Mouse (Mus musculus) liver, embryonic 13.5 days (tissue): ENCODE data around the gene Plcb1. TPM values are rescaled to one million over a fixed set of nuclear protein-coding genes. Genes with fewer than 3 reads are reported as not detected.
A peak's percentile ranks its signal among the peaks of the same experiment; 100 is the strongest.

Source experiments
- ATAC-seq: fragments of 200-750 bp; cut with Nextera tagmentation; 2 replicates; pipeline ENCODE4 v1.8.0; 2017; ENCODE audit warnings: low read depth, mild to moderate bottlenecking, moderate number of reproducible peaks, moderate library complexity
- DNase-seq: peaks from one replicate; pipeline ENCODE4 v3.0.0; 2022
- H3K27ac ChIP-seq: fragments of 300-500 bp; sonication (generic); 2 replicates; pipeline ENCODE4 v1.5.1; 2015; ENCODE audit warnings: moderate library complexity, mild to moderate bottlenecking, inconsistent platforms
- H3K27me3 ChIP-seq: fragments of 300-500 bp; sonication (generic); 2 replicates; pipeline ENCODE4 v1.6.1; 2015; ENCODE audit warnings: mild to moderate bottlenecking, inconsistent platforms
- H3K36me3 ChIP-seq: fragments of 300-500 bp; sonication (generic); 2 replicates; pipeline ENCODE4 v1.6.1; 2015; ENCODE audit warnings: mild to moderate bottlenecking, inconsistent platforms
- H3K4me1 ChIP-seq: fragments of 300-500 bp; sonication (generic); replicated peaks from 2 replicates; pipeline ENCODE4 v1.6.1; 2015; ENCODE audit warnings: inconsistent platforms
- H3K4me2 ChIP-seq: fragments of 300-500 bp; sonication (generic); 2 replicates; pipeline ENCODE4 v1.6.1; 2015; ENCODE audit warnings: inconsistent platforms, mild to moderate bottlenecking, moderate library complexity
- H3K4me3 ChIP-seq: fragments of 300-500 bp; sonication (generic); replicated peaks from 2 replicates; pipeline ENCODE4 v1.5.1; 2015; ENCODE audit warnings: mild to moderate bottlenecking, inconsistent platforms
- H3K9ac ChIP-seq: fragments of 300-500 bp; sonication (generic); 2 replicates; pipeline ENCODE4 v1.6.1; 2015; ENCODE audit warnings: mild to moderate bottlenecking, inconsistent platforms
- H3K9me3 ChIP-seq: fragments of 300-500 bp; sonication (generic); replicated peaks from 2 replicates; pipeline ENCODE4 v1.6.1; 2016; ENCODE audit warnings: inconsistent platforms
- WGBS: fragments of 180-500 bp; shearing (Covaris S2); methylation state at CpG from one replicate; pipeline ENCODE4 v1.1.7; 2015; ENCODE audit not compliant: insufficient replicate concordance; 5-methylcytosine and 5-hydroxymethylcytosine counted together
- polyA plus RNA-seq: library from polyadenylated mRNA; unstranded; fragments of >200 nt; fragmentation: Nextera tagmentation; extraction: Ambion mirVana; gene quantifications from 2 replicates; pipeline ENCODE4 v1.2.1, GENCODE M21; 2015

Plcb1 gene
- polyA plus RNA-seq, 1 experiment from 2014 or later: 2.4 TPM

GRCm38 (mm10) chr2:135399760-135400159, 613.9 kb downstream of the Plcb1 start:
- H3K27ac ChIP-seq: no peak overlapping the region
- H3K9ac ChIP-seq: no peak overlapping the region
- H3K4me1 ChIP-seq: no peaks in the 10 kb centered on the region
- no peak overlapping the region for H3K4me3 ChIP-seq
- DNase-seq: no peak
- no peaks in the 10 kb centered on the region for H3K27me3 ChIP-seq
- ATAC-seq: no peak
- no peaks in the 10 kb centered on the region for H3K36me3 ChIP-seq
- no peaks in the 10 kb centered on the region for H3K9me3 ChIP-seq
- H3K4me2 ChIP-seq: no peak overlapping the region
- 69% methylated on average over 6 of the region's 6 CpGs for WGBS

GRCm38 (mm10) chr2:135402916-135403315, 617.0 kb downstream of the Plcb1 start:
- no peaks in the 10 kb centered on the region for H3K4me1 ChIP-seq
- no peak overlapping the region for H3K9ac ChIP-seq
- H3K9me3 ChIP-seq: no peaks in the 10 kb centered on the region
- no peak overlapping the region for H3K4me3 ChIP-seq
- no peak overlapping the region for H3K27ac ChIP-seq
- 33% methylated on average over 1 of the region's 1 CpGs for WGBS
- no peak overlapping the region for H3K4me2 ChIP-seq
- H3K27me3 ChIP-seq: no peaks in the 10 kb centered on the region
- no peaks in the 10 kb centered on the region for H3K36me3 ChIP-seq
- DNase-seq: no peak
- ATAC-seq: no peak

GRCm38 (mm10) chr2:135403344-135403743, 617.5 kb downstream of the Plcb1 start:
- DNase-seq (no peak), ATAC-seq (no peak)
- 70% methylated on average over 6 of the region's 6 CpGs for WGBS
- Histone ChIP-seq H3K4me1 (no peaks in the 10 kb centered on the region), H3K4me3 (no peak overlapping the region), H3K9ac (no peak overlapping the region), H3K27ac (no peak overlapping the region), H3K36me3 (no peaks in the 10 kb centered on the region), H3K4me2 (no peak overlapping the region), H3K27me3 (no peaks in the 10 kb centered on the region), H3K9me3 (no peaks in the 10 kb centered on the region)

- no peak for DNase-seq
- WGBS: 67% methylated on average over 1 of the region's 1 CpGs
Observed at GRCm38 (mm10) chr2:135404095-135404494, 618.2 kb downstream of the Plcb1 start.

GRCm38 (mm10) chr2:135409418-135410097, 623.7 kb downstream of the Plcb1 start:
- Histone ChIP-seq H3K9me3 (no peaks in the 10 kb centered on the region), H3K4me3 (no peak overlapping the region), H3K4me1 (no peaks in the 10 kb centered on the region), H3K36me3 (no peaks in the 10 kb centered on the region), H3K27me3 (no peaks in the 10 kb centered on the region), H3K27ac (no peak overlapping the region), H3K4me2 (no peak overlapping the region), H3K9ac (no peak overlapping the region)
- DNase-seq: no peak
- ATAC-seq: no peak
- 60% methylated on average over 5 of the region's 5 CpGs for WGBS

More at GRCm38 (mm10) chr2:135404095-135404494, 618.2 kb downstream of the Plcb1 start:
- H3K27ac ChIP-seq: no peak overlapping the region
- no peak overlapping the region for H3K4me3 ChIP-seq
- H3K27me3 ChIP-seq: no peaks in the 10 kb centered on the region
- no peaks in the 10 kb centered on the region for H3K36me3 ChIP-seq
- no peaks in the 10 kb centered on the region for H3K4me1 ChIP-seq
- no peak for ATAC-seq
- H3K4me2 ChIP-seq: no peak overlapping the region
- no peaks in the 10 kb centered on the region for H3K9me3 ChIP-seq
- H3K9ac ChIP-seq: no peak overlapping the region

- ATAC-seq (no peak), DNase-seq (no peak)
- Histone ChIP-seq H3K4me1 (no peaks in the 10 kb centered on the region), H3K27me3 (no peaks in the 10 kb centered on the region), H3K4me2 (no peak overlapping the region), H3K27ac (no peak overlapping the region), H3K9me3 (no peaks in the 10 kb centered on the region), H3K9ac (no peak overlapping the region), H3K4me3 (no peak overlapping the region), H3K36me3 (no peaks in the 10 kb centered on the region)
- WGBS: 27% methylated on average over 2 of the region's 2 CpGs
Observed at GRCm38 (mm10) chr2:135411675-135412074, 625.8 kb downstream of the Plcb1 start.

GRCm38 (mm10) chr2:135415137-135415536, 629.3 kb downstream of the Plcb1 start:
- Histone ChIP-seq H3K4me3 (no peak overlapping the region), H3K27me3 (no peaks in the 10 kb centered on the region), H3K27ac (no peak overlapping the region), H3K9me3 (no peaks in the 10 kb centered on the region), H3K4me2 (no peak overlapping the region), H3K4me1 (no peaks in the 10 kb centered on the region), H3K36me3 (no peaks in the 10 kb centered on the region), H3K9ac (no peak overlapping the region)
- DNase-seq (no peak), ATAC-seq (no peak)
- WGBS: 43% methylated on average over 4 of the region's 4 CpGs

- Histone ChIP-seq H3K4me2 (no peak overlapping the region), H3K27me3 (no peaks in the 10 kb centered on the region), H3K9ac (no peak overlapping the region), H3K4me3 (no peak overlapping the region), H3K27ac (no peak overlapping the region), H3K4me1 (no peaks in the 10 kb centered on the region), H3K9me3 (no peaks in the 10 kb centered on the region), H3K36me3 (no peaks in the 10 kb centered on the region)
- DNase-seq (no peak), ATAC-seq (no peak)
- WGBS: 67% methylated on average over 5 of the region's 5 CpGs
Observed at GRCm38 (mm10) chr2:135419301-135419700, 633.4 kb downstream of the Plcb1 start.

- H3K27ac ChIP-seq: no peak overlapping the region
- WGBS: 69% methylated on average over 5 of the region's 5 CpGs
Observed at GRCm38 (mm10) chr2:135434947-135435515, 649.2 kb downstream of the Plcb1 start.

GRCm38 (mm10) chr2:135439034-135439433, 653.2 kb downstream of the Plcb1 start:
- ATAC-seq: no peak
- Histone ChIP-seq H3K27ac (no peak overlapping the region), H3K4me1 (peaks cover 4% of the 10 kb centered on the region), H3K4me3 (no peak overlapping the region), H3K27me3 (no peaks in the 10 kb centered on the region), H3K9me3 (no peaks in the 10 kb centered on the region), H3K4me2 (no peak overlapping the region), H3K9ac (no peak overlapping the region), H3K36me3 (no peaks in the 10 kb centered on the region)
- no peak for DNase-seq
- WGBS: 66% methylated on average over 3 of the region's 3 CpGs

More at GRCm38 (mm10) chr2:135434947-135435515, 649.2 kb downstream of the Plcb1 start:
- no peak for ATAC-seq
- no peak overlapping the region for H3K4me2 ChIP-seq
- H3K9ac ChIP-seq: no peak overlapping the region
- peaks cover 4% of the 10 kb centered on the region for H3K4me1 ChIP-seq
- no peaks in the 10 kb centered on the region for H3K9me3 ChIP-seq
- no peaks in the 10 kb centered on the region for H3K36me3 ChIP-seq
- no peak overlapping the region for H3K4me3 ChIP-seq
- DNase-seq: no peak
- no peaks in the 10 kb centered on the region for H3K27me3 ChIP-seq

- no peaks in the 10 kb centered on the region for H3K27me3 ChIP-seq
- peak overlapping the region; percentile 19 for H3K4me2 ChIP-seq
- no peak for DNase-seq
- no peaks in the 10 kb centered on the region for H3K9me3 ChIP-seq
- 10% methylated on average over 7 of the region's 7 CpGs for WGBS
- H3K27ac ChIP-seq: no peak overlapping the region
- peaks cover 4% of the 10 kb centered on the region for H3K4me1 ChIP-seq
- no peak for ATAC-seq
- H3K4me3 ChIP-seq: no peak overlapping the region; the same call in 1 of the 2 replicates
- no peaks in the 10 kb centered on the region for H3K36me3 ChIP-seq
- no peak overlapping the region for H3K9ac ChIP-seq
Observed at GRCm38 (mm10) chr2:135439546-135440517, 654.0 kb downstream of the Plcb1 start.
